Mouse (Mus musculus): ENCODE measurements around the gene Sphkap. TPM values are rescaled to one million over a fixed set of nuclear protein-coding genes. Genes with fewer than 3 reads are reported as not detected.

Gene Sphkap
- polyA plus RNA-seq, 1 experiment from 2014 or later, result 1.6 TPM

- ATAC-seq (replicated peaks; ENCODE audit: insufficient number of reproducible peaks, low FRiP score, low TSS enrichment, low read depth) (no peak), DNase-seq (ENCODE audit: low spot score) (no peak)
- no peaks in the 10 kb centered on the region for H3K27me3 ChIP-seq (ENCODE audit: control insufficient read depth, insufficient read depth, low read length)
- H3K9ac ChIP-seq (replicated peaks; ENCODE audit: low read length), result no peak overlapping the region
- H3K36me3 ChIP-seq (replicated peaks; ENCODE audit: control insufficient read depth, insufficient read depth, low read depth, low read length), result no peaks in the 10 kb centered on the region
- no peak overlapping the region for H3K4me3 ChIP-seq (ENCODE audit: low read depth, low read length)
- H3K4me2 ChIP-seq (ENCODE audit: low read depth, low read length), result no peak overlapping the region
- WGBS, result 69% methylated on average over 3 of the region's 3 CpGs
- no peak overlapping the region for H3K27ac ChIP-seq (replicated peaks; ENCODE audit: low read depth, low read length)
- no peaks in the 10 kb centered on the region for H3K4me1 ChIP-seq (ENCODE audit: control insufficient read depth, insufficient read depth, low read length)
- H3K9me3 ChIP-seq (replicated peaks; ENCODE audit: control insufficient read depth, low read length), result no peaks in the 10 kb centered on the region
These were observed 62.9 kb downstream of the Sphkap start for GRCm38 (mm10) chr1:83345069-83345468.

- Histone ChIP-seq H3K4me1 (ENCODE audit: control insufficient read depth, insufficient read depth, low read length) (no peaks in the 10 kb centered on the region), H3K9me3 (replicated peaks; ENCODE audit: control insufficient read depth, low read length) (no peaks in the 10 kb centered on the region), H3K27ac (replicated peaks; ENCODE audit: low read depth, low read length) (no peak overlapping the region), H3K4me3 (ENCODE audit: low read depth, low read length) (no peak overlapping the region), H3K4me2 (ENCODE audit: low read depth, low read length) (no peak overlapping the region), H3K27me3 (ENCODE audit: control insufficient read depth, insufficient read depth, low read length) (no peaks in the 10 kb centered on the region), H3K36me3 (replicated peaks; ENCODE audit: control insufficient read depth, insufficient read depth, low read depth, low read length) (no peaks in the 10 kb centered on the region), H3K9ac (replicated peaks; ENCODE audit: low read length) (no peak overlapping the region)
- no peak for DNase-seq (ENCODE audit: low spot score)
- no peak for ATAC-seq (replicated peaks; ENCODE audit: insufficient number of reproducible peaks, low FRiP score, low TSS enrichment, low read depth)
- WGBS, result 82% methylated on average over 4 of the region's 4 CpGs
These were observed 65.2 kb downstream of the Sphkap start for GRCm38 (mm10) chr1:83342726-83343250.

GRCm38 (mm10) chr1:83339358-83339757 is 68.6 kb downstream of the Sphkap start:
- DNase-seq (ENCODE audit: low spot score), result no peak
- no peak overlapping the region for H3K4me2 ChIP-seq (ENCODE audit: low read depth, low read length)

GRCm38 (mm10) chr1:83316917-83317316 is 91.1 kb downstream of the Sphkap start:
- WGBS, result 50% methylated on average over 4 of the region's 4 CpGs
- DNase-seq (ENCODE audit: low spot score) (no peak), ATAC-seq (replicated peaks; ENCODE audit: insufficient number of reproducible peaks, low FRiP score, low TSS enrichment, low read depth) (no peak)
- H3K4me2 ChIP-seq (ENCODE audit: low read depth, low read length), result no peak overlapping the region
- no peak overlapping the region for H3K9ac ChIP-seq (replicated peaks; ENCODE audit: low read length)
- no peaks in the 10 kb centered on the region for H3K27me3 ChIP-seq (ENCODE audit: control insufficient read depth, insufficient read depth, low read length)
- H3K4me1 ChIP-seq (ENCODE audit: control insufficient read depth, insufficient read depth, low read length), result no peaks in the 10 kb centered on the region
- H3K9me3 ChIP-seq (replicated peaks; ENCODE audit: control insufficient read depth, low read length), result no peaks in the 10 kb centered on the region
- H3K27ac ChIP-seq (replicated peaks; ENCODE audit: low read depth, low read length), result no peak overlapping the region
- H3K36me3 ChIP-seq (replicated peaks; ENCODE audit: control insufficient read depth, insufficient read depth, low read depth, low read length), result no peaks in the 10 kb centered on the region
- H3K4me3 ChIP-seq (ENCODE audit: low read depth, low read length), result no peak overlapping the region

More at GRCm38 (mm10) chr1:83339358-83339757, 68.6 kb downstream of the Sphkap start:
- WGBS, result 83% methylated on average over 3 of the region's 3 CpGs
- Histone ChIP-seq H3K4me3 (ENCODE audit: low read depth, low read length) (no peak overlapping the region), H3K9me3 (replicated peaks; ENCODE audit: control insufficient read depth, low read length) (no peaks in the 10 kb centered on the region), H3K27ac (replicated peaks; ENCODE audit: low read depth, low read length) (no peak overlapping the region), H3K9ac (replicated peaks; ENCODE audit: low read length) (no peak overlapping the region), H3K36me3 (replicated peaks; ENCODE audit: control insufficient read depth, insufficient read depth, low read depth, low read length) (no peaks in the 10 kb centered on the region), H3K4me1 (ENCODE audit: control insufficient read depth, insufficient read depth, low read length) (no peaks in the 10 kb centered on the region), H3K27me3 (ENCODE audit: control insufficient read depth, insufficient read depth, low read length) (no peaks in the 10 kb centered on the region)
- ATAC-seq (replicated peaks; ENCODE audit: insufficient number of reproducible peaks, low FRiP score, low TSS enrichment, low read depth), result no peak

- Histone ChIP-seq H3K9me3 (replicated peaks; ENCODE audit: control insufficient read depth, low read length) (no peaks in the 10 kb centered on the region), H3K4me3 (ENCODE audit: low read depth, low read length) (no peak overlapping the region), H3K36me3 (replicated peaks; ENCODE audit: control insufficient read depth, insufficient read depth, low read depth, low read length) (no peaks in the 10 kb centered on the region), H3K9ac (replicated peaks; ENCODE audit: low read length) (no peak overlapping the region), H3K4me1 (ENCODE audit: control insufficient read depth, insufficient read depth, low read length) (no peaks in the 10 kb centered on the region), H3K4me2 (ENCODE audit: low read depth, low read length) (no peak overlapping the region), H3K27ac (replicated peaks; ENCODE audit: low read depth, low read length) (no peak overlapping the region), H3K27me3 (ENCODE audit: control insufficient read depth, insufficient read depth, low read length) (no peaks in the 10 kb centered on the region)
- no peak for DNase-seq (ENCODE audit: low spot score)
- ATAC-seq (replicated peaks; ENCODE audit: insufficient number of reproducible peaks, low FRiP score, low TSS enrichment, low read depth), result no peak
- 85% methylated on average over 9 of the region's 9 CpGs for WGBS
These were observed 92.9 kb downstream of the Sphkap start for GRCm38 (mm10) chr1:83315146-83315545.

- 81% methylated on average over 6 of the region's 6 CpGs for WGBS
- DNase-seq (ENCODE audit: low spot score), result no peak
These were observed 96.2 kb downstream of the Sphkap start for GRCm38 (mm10) chr1:83311607-83312295.

GRCm38 (mm10) chr1:83297137-83298076 is 110.6 kb downstream of the Sphkap start:
- Histone ChIP-seq H3K9me3 (replicated peaks; ENCODE audit: control insufficient read depth, low read length) (no peaks in the 10 kb centered on the region), H3K4me3 (ENCODE audit: low read depth, low read length) (no peak overlapping the region), H3K4me2 (ENCODE audit: low read depth, low read length) (no peak overlapping the region), H3K27me3 (ENCODE audit: control insufficient read depth, insufficient read depth, low read length) (no peaks in the 10 kb centered on the region), H3K9ac (replicated peaks; ENCODE audit: low read length) (no peak overlapping the region), H3K4me1 (ENCODE audit: control insufficient read depth, insufficient read depth, low read length) (no peaks in the 10 kb centered on the region), H3K36me3 (replicated peaks; ENCODE audit: control insufficient read depth, insufficient read depth, low read depth, low read length) (no peaks in the 10 kb centered on the region), H3K27ac (replicated peaks; ENCODE audit: low read depth, low read length) (no peak overlapping the region)
- ATAC-seq (replicated peaks; ENCODE audit: insufficient number of reproducible peaks, low FRiP score, low TSS enrichment, low read depth) (no peak), DNase-seq (ENCODE audit: low spot score) (no peak)
- WGBS, result 57% methylated on average over 6 of the region's 6 CpGs

More at GRCm38 (mm10) chr1:83311607-83312295, 96.2 kb downstream of the Sphkap start:
- Histone ChIP-seq H3K27ac (replicated peaks; ENCODE audit: low read depth, low read length) (no peak overlapping the region), H3K36me3 (replicated peaks; ENCODE audit: control insufficient read depth, insufficient read depth, low read depth, low read length) (no peaks in the 10 kb centered on the region), H3K4me3 (ENCODE audit: low read depth, low read length) (no peak overlapping the region), H3K27me3 (ENCODE audit: control insufficient read depth, insufficient read depth, low read length) (no peaks in the 10 kb centered on the region), H3K4me1 (ENCODE audit: control insufficient read depth, insufficient read depth, low read length) (no peaks in the 10 kb centered on the region), H3K4me2 (ENCODE audit: low read depth, low read length) (no peak overlapping the region), H3K9ac (replicated peaks; ENCODE audit: low read length) (no peak overlapping the region), H3K9me3 (replicated peaks; ENCODE audit: control insufficient read depth, low read length) (no peaks in the 10 kb centered on the region)
- no peak for ATAC-seq (replicated peaks; ENCODE audit: insufficient number of reproducible peaks, low FRiP score, low TSS enrichment, low read depth)

GRCm38 (mm10) chr1:83285866-83286265 is 122.1 kb downstream of the Sphkap start:
- no peak overlapping the region for H3K9ac ChIP-seq (replicated peaks; ENCODE audit: low read length)
- no peaks in the 10 kb centered on the region for H3K36me3 ChIP-seq (replicated peaks; ENCODE audit: control insufficient read depth, insufficient read depth, low read depth, low read length)
- H3K27me3 ChIP-seq (ENCODE audit: control insufficient read depth, insufficient read depth, low read length), result no peaks in the 10 kb centered on the region
- H3K4me1 ChIP-seq (ENCODE audit: control insufficient read depth, insufficient read depth, low read length), result no peaks in the 10 kb centered on the region
- H3K4me3 ChIP-seq (ENCODE audit: low read depth, low read length), result no peak overlapping the region
- H3K4me2 ChIP-seq (ENCODE audit: low read depth, low read length), result no peak overlapping the region
- ATAC-seq (replicated peaks; ENCODE audit: insufficient number of reproducible peaks, low FRiP score, low TSS enrichment, low read depth), result no peak
- DNase-seq (ENCODE audit: low spot score), result peak; percentile 22
- H3K27ac ChIP-seq (replicated peaks; ENCODE audit: low read depth, low read length), result no peak overlapping the region
- 44% methylated on average over 7 of the region's 7 CpGs for WGBS
- no peaks in the 10 kb centered on the region for H3K9me3 ChIP-seq (replicated peaks; ENCODE audit: control insufficient read depth, low read length)

Data from embryonic facial prominence, embryonic 11.5 days (tissue).